Mouse (Mus musculus) hematopoietic multipotent progenitor cell, adult 10-12 weeks (in vitro differentiated cells): ENCODE results near the gene Zfp975. TPM values are rescaled to one million over a fixed set of nuclear protein-coding genes. Genes with fewer than 3 reads are reported as not detected.

Experiments
- polyA plus RNA-seq: library from polyadenylated mRNA; stranded (reverse); fragments of >175 nt; gene quantifications from 2 replicates; pipeline ENCODE4 v1.2.3, GENCODE M21; 2012; ENCODE audit warnings: low replicate concordance

The Zfp975 gene
- 0.04 and 0.31 TPM in 2 replicates for polyA plus RNA-seq

DNA sequence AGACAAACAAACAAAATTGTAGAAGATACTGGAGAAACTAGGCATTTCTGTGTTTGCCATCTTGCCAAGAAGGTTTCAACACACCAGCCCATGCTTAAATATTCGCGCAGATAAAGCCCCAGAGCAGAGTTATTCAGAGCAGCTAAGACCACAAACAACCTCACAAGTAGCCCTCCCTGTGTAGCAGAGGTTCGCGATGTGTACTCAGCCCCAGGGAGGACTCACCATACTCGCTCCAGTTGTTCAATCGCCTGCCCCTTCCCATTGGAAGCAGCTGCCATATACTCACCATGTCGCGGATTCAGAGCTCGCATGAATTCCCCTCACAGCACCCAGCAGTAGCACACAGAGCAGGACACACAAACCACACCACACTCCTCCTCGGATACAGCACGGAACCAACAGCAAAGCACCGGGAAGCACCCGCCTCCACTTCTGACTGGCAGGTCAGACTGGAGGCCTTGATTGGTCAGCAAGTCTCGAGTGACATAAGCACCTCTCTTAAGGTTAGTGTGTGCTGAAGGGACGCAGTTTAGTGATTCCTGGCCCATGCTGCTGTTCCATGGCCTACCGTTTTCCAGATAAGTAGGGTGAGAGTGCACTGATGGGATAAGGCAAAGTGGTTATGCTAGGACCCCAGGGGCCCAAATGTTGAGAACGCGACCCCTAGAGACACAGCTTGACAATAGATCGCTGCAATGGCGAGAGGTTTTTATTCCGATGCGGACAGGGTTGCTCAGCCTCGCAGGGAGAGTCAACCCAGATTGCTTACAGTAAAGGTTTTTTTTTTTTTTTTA is at the start of gene Zfp975:
Zfp975 (minus strand) TSS at position 381 of the 797 bp plus-strand sequence.

DNA sequence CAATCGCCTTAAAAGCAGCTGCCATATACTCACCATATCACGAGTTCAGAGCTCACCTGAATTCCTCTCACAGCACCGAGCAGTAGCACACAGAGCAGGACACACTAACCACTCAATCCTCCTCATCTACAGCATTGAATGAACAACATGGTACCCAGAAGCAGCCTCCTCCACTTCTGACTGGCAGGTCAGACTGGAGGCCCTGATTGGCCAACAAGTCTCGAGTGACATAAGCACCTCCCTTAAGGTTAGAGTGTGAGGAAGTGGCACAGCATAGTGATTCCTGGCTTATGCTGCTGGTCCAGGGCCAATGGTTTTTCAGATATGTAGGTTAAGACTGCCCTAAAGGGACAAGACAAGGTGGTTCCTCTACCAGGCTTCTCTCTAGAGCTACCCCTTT is 34.4 kb upstream of the Zfp975 start, which contains the start of gene Gm17067:
Gm17067 (minus strand) TSS at position 101 of the 400 bp plus-strand sequence.

DNA sequence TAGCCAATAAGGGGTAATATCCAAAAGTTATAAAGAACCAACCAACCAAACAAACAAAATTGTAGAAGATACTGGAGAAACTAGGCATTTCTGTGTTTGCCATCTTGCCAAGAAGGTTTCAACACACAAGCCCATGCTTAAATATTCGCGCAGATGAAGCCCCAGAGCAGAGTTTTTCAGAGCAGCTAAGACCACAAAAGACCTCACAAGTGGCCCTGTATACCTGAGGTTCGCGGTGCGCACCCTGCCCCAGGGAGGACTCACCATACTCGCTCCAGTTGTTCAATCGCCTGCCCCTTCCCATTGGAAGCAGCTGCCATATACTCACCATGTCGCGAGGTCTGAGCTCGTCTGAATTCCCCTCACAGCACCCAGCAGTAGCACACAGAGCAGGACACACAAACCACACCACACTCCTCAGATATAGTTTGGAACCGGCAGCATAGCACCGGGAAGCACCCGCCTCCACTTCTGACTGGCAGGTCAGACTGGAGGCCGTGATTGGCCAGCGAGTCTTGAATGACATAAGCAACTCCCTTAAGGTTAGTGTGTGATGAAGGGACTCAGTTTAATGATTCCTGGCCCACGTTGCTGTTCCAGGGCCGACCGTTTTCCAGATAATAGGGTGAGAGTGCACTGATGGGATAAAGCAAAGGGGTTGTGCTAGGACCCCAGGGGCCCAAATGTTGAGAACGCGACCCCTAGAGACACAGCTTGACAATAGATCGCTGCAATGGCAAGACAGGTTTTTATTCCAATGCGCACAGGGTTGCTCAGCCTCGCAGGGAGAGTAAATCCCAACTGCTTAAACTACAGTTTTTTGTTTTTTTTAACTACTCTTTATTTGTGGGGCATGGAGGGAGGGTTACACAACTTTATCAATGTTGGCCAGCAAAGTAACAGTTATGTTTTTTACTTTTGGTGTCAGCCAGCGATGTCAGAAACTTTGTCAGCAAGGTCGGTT is 50.1 kb downstream of the Zfp975 start, which contains the start of gene Zfp976:
Zfp976 (minus strand) TSS at position 437 of the 964 bp plus-strand sequence.

Other genes starting within 250 kb of the Zfp975 start
- not detected in 2 replicates for gene 4933421I07Rik, start 244.6 kb downstream of the Zfp975 start, polyA plus RNA-seq
- 0.79 and 1.3 TPM in 2 replicates for gene Zfp141, start 187.0 kb downstream of the Zfp975 start, polyA plus RNA-seq
- not detected in 2 replicates for gene Gm21028, start 114.2 kb downstream of the Zfp975 start, polyA plus RNA-seq
- not detected in 2 replicates for gene Zfp977, start 100.2 kb downstream of the Zfp975 start, polyA plus RNA-seq
- 0.15 TPM in 1 of 2 replicates, not detected in the other for gene Zfp976, start 50.2 kb downstream of the Zfp975 start, polyA plus RNA-seq
- not detected in 2 replicates for gene Gm17067, start 34.3 kb upstream of the Zfp975 start, polyA plus RNA-seq
- not detected in 2 replicates for gene Vmn2r62, start 100.8 kb upstream of the Zfp975 start, polyA plus RNA-seq
- gene Gm2381, start 174.5 kb upstream of the Zfp975 start, polyA plus RNA-seq, result not detected in 2 replicates
- gene Vmn2r63, start 241.1 kb upstream of the Zfp975 start, polyA plus RNA-seq, result not detected in 2 replicates